Mouse (Mus musculus) MEL (cell line): ENCODE data around the gene Sema3b. TPM values are rescaled to one million over a fixed set of nuclear protein-coding genes. Genes with fewer than 3 reads are reported as not detected.
A peak's percentile ranks its signal among the peaks of the same experiment; 100 is the strongest.

Experiments
- DNase-seq: peaks from one replicate; pipeline ENCODE4 v3.0.0; 2011; ENCODE audit warnings: low read depth, low spot score
- H3K27ac ChIP-seq: 2 replicates; pipeline ENCODE4 v1.5.1; 2012; ENCODE audit warnings: low read depth, mild to moderate bottlenecking, control low read depth, low read length, moderate library complexity; ENCODE audit not compliant: control insufficient read depth
- H3K27me3 ChIP-seq, 2 experiments: fragments of 150-350 bp in 1 of 2; sonication (generic) in 1 of 2; 2 replicates each; pipeline ENCODE4 v1.6.1; 2012; ENCODE audit warnings: low read length in 2 of 2, mild to moderate bottlenecking in 2 of 2, improper control_type of control experiment in 1 of 2, moderate library complexity in 1 of 2; ENCODE audit not compliant: insufficient read depth in 2 of 2, control insufficient read depth in 1 of 2
- H3K36me3 ChIP-seq, 2 experiments: 2 replicates each; pipeline ENCODE4 v1.6.1; 2012 to 2014; ENCODE audit warnings: low read length in 2 of 2, improper control_type of control experiment in 1 of 2, inconsistent platforms in 1 of 2, mild to moderate bottlenecking in 1 of 2; ENCODE audit not compliant: insufficient read depth in 2 of 2, control insufficient read depth in 1 of 2
- H3K4me1 ChIP-seq, 2 experiments: fragments of 150-350 bp in 1 of 2; sonication (generic) in 1 of 2; 2 replicates each; pipeline ENCODE4 v1.6.1; 2012; ENCODE audit warnings: low read length in 2 of 2, improper control_type of control experiment in 1 of 2, mild to moderate bottlenecking in 1 of 2; ENCODE audit not compliant: insufficient read depth in 2 of 2, control insufficient read depth in 1 of 2
- H3K4me3 ChIP-seq, 2 experiments: fragments of 150-350 bp in 1 of 2; sonication (generic) in 1 of 2; 2 replicates each; pipeline ENCODE4 v1.5.1; 2012; ENCODE audit warnings: low read depth in 2 of 2, low read length in 2 of 2, mild to moderate bottlenecking in 2 of 2, moderate library complexity in 2 of 2, control low read depth in 1 of 2, improper control_type of control experiment in 1 of 2; ENCODE audit not compliant: control insufficient read depth in 1 of 2, insufficient read depth in 1 of 2
- H3K79me2 ChIP-seq: 2 replicates; pipeline ENCODE4 v1.6.1; 2012; ENCODE audit warnings: mild to moderate bottlenecking, low read length, moderate library complexity; ENCODE audit not compliant: control insufficient read depth, poor library complexity, insufficient read depth
- H3K9ac ChIP-seq: 2 replicates; pipeline ENCODE4 v1.6.1; 2012; ENCODE audit warnings: low read depth, mild to moderate bottlenecking, control low read depth, low read length, moderate library complexity; ENCODE audit not compliant: control insufficient read depth, poor library complexity, severe bottlenecking
- H3K9me3 ChIP-seq: fragments of 150-350 bp; sonication (generic); replicated peaks from 2 replicates; pipeline ENCODE4 v1.6.1; 2012; ENCODE audit warnings: mild to moderate bottlenecking, low read length, improper control_type of control experiment, moderate library complexity; ENCODE audit not compliant: insufficient read depth
- BHLHE40 ChIP-seq: IDR thresholded peaks from 2 replicates; pipeline ENCODE4 v1.6.1; 2012; ENCODE audit warnings: low read depth, mild to moderate bottlenecking, inconsistent platforms, low read length, improper control_type of control experiment, borderline replicate concordance
- CHD1 ChIP-seq: IDR thresholded peaks from 2 replicates; pipeline ENCODE4 v1.6.1; 2012; ENCODE audit warnings: low read depth, mild to moderate bottlenecking, inconsistent platforms, low read length, improper control_type of control experiment
- CTCF ChIP-seq, 3 experiments: IDR thresholded peaks in 2 of 3; conservative IDR thresholded peaks in 1 of 3; 2 replicates each; pipeline ENCODE4 v1.5.1; 2011 to 2012; ENCODE audit warnings: low read length in 3 of 3, low read depth in 2 of 3, mild to moderate bottlenecking in 2 of 3, improper control_type of control experiment in 1 of 3, inconsistent platforms in 1 of 3, mixed read lengths in 1 of 3, moderate library complexity in 1 of 3; ENCODE audit not compliant: control insufficient read depth in 1 of 3, insufficient read depth in 1 of 3, poor library complexity in 1 of 3, severe bottlenecking in 1 of 3
- E2F4 ChIP-seq: IDR thresholded peaks from 2 replicates; pipeline ENCODE4 v1.6.1; 2011; ENCODE audit warnings: low read depth, low read length, improper control_type of control experiment, borderline replicate concordance
- ETS1 ChIP-seq: IDR thresholded peaks from 2 replicates; pipeline ENCODE4 v1.6.1; 2012; ENCODE audit warnings: low read depth, mild to moderate bottlenecking, inconsistent platforms, low read length, improper control_type of control experiment, moderate library complexity
- JUND ChIP-seq: IDR thresholded peaks from 2 replicates; pipeline ENCODE4 v1.6.1; 2011; ENCODE audit warnings: low read depth, mild to moderate bottlenecking, improper control_type of control experiment, low read length
- KAT2A ChIP-seq: conservative IDR thresholded peaks from 2 replicates; pipeline ENCODE4 v1.6.1; 2012; ENCODE audit warnings: low read depth, low read length, improper control_type of control experiment, inconsistent platforms
- MAX ChIP-seq: IDR thresholded peaks from 2 replicates; pipeline ENCODE4 v1.6.1; 2011; ENCODE audit warnings: low read length, improper control_type of control experiment
- MEF2A ChIP-seq: IDR thresholded peaks from 2 replicates; pipeline ENCODE4 v1.6.1; 2014; ENCODE audit warnings: low read depth, mild to moderate bottlenecking, inconsistent platforms, low read length, improper control_type of control experiment; ENCODE audit not compliant: poor library complexity, insufficient replicate concordance, severe bottlenecking; ENCODE audit errors: extremely low read depth
- MXI1 ChIP-seq: IDR thresholded peaks from 2 replicates; pipeline ENCODE4 v1.6.1; 2011; ENCODE audit warnings: mild to moderate bottlenecking, low read depth, low read length, improper control_type of control experiment
- MYB ChIP-seq: IDR thresholded peaks from 2 replicates; pipeline ENCODE4 v1.6.1; 2011; ENCODE audit warnings: mild to moderate bottlenecking, low read depth, low read length, improper control_type of control experiment
- POLR2A ChIP-seq, 2 experiments: IDR thresholded peaks; 2 replicates each; pipeline ENCODE4 v1.6.1; 2011 to 2012; ENCODE audit warnings: low read length in 2 of 2, mild to moderate bottlenecking in 2 of 2, control low read depth in 1 of 2, improper control_type of control experiment in 1 of 2, low read depth in 1 of 2, moderate library complexity in 1 of 2; ENCODE audit not compliant: control insufficient read depth in 1 of 2, insufficient read depth in 1 of 2, poor library complexity in 1 of 2
- POLR2AphosphoS5 ChIP-seq: IDR thresholded peaks from 2 replicates; pipeline ENCODE4 v1.6.1; 2012; ENCODE audit warnings: low read depth, borderline replicate concordance, mild to moderate bottlenecking, inconsistent platforms, low read length, moderate library complexity, mixed read lengths
- RCOR1 ChIP-seq: IDR thresholded peaks from 2 replicates; pipeline ENCODE4 v1.6.1; 2012; ENCODE audit warnings: low read depth, mild to moderate bottlenecking, inconsistent platforms, low read length, improper control_type of control experiment
- SMC3 ChIP-seq: IDR thresholded peaks from 2 replicates; pipeline ENCODE4 v1.6.1; 2011; ENCODE audit warnings: low read depth, low read length, improper control_type of control experiment
- TAL1 ChIP-seq: IDR thresholded peaks from 2 replicates; pipeline ENCODE4 v1.6.1; 2012; ENCODE audit warnings: mild to moderate bottlenecking, inconsistent platforms, low read length, moderate library complexity, mixed read lengths
- TBP ChIP-seq: IDR thresholded peaks from 2 replicates; pipeline ENCODE4 v1.8.0; 2011; ENCODE audit warnings: low read depth, low read length, improper control_type of control experiment
- TCF12 ChIP-seq: IDR thresholded peaks from 2 replicates; pipeline ENCODE4 v1.6.1; 2014; ENCODE audit warnings: low read depth, mild to moderate bottlenecking, inconsistent platforms, low read length, improper control_type of control experiment, moderate library complexity
- UBTF ChIP-seq: IDR thresholded peaks from 2 replicates; pipeline ENCODE4 v1.6.1; 2012; ENCODE audit warnings: low read depth, mild to moderate bottlenecking, inconsistent platforms, low read length, improper control_type of control experiment, moderate library complexity, borderline replicate concordance; ENCODE audit not compliant: insufficient read depth
- polyA plus RNA-seq, 2 experiments: library from polyadenylated mRNA; stranded (reverse) in 1 of 2; unstranded in 1 of 2; fragments of >175 nt in 1 of 2; fragments of >200 nt in 1 of 2; gene quantifications; 2 replicates each; pipeline versions ENCODE4 v1.2.1 to v1.2.4; 2012; ENCODE audit warnings: low replicate concordance in 2 of 2, low read depth in 1 of 2; ENCODE audit not compliant: insufficient read length in 2 of 2, insufficient read depth in 1 of 2, missing spikeins in 1 of 2
- total RNA-seq: library from RNA; depleted of rRNA; stranded (reverse); fragments of 300-350 nt; gene quantifications from 2 replicates; pipeline ENCODE4 v1.2.3, GENCODE M21; 2012

Gene Sema3b
- total and polyA plus RNA-seq, 3 experiments: 0.04 to 0.21 TPM; not detected in 1

GRCm38 (mm10) chr9:107625351-107626128 lies 16.5 kb upstream of the Sema3b start:
- H3K9me3 ChIP-seq: no peaks in the 10 kb centered on the region
- H3K79me2 ChIP-seq: peaks cover 34% of the 10 kb centered on the region
- peak; percentile 42 for DNase-seq
- H3K4me3 ChIP-seq: no peak overlapping the region
- H3K9ac ChIP-seq: no peak overlapping the region
- H3K27me3 ChIP-seq: no peaks in the 10 kb centered on the region
- peak; percentile 11 to 38 (median 36); a peak in 4 of 6 replicates for TF ChIP-seq CTCF (IDR thresholded peaks at IDR 0.05 in 2 of 3, conservative IDR thresholded peaks at IDR 0.05 in 1 of 3; ENCODE audit: control insufficient read depth in 1 of 3, insufficient read depth in 1 of 3, low read depth in 2 of 3, low read length in 3 of 3, poor library complexity in 1 of 3, severe bottlenecking in 1 of 3)
- TF ChIP-seq ETS1: no peak
- H3K36me3 ChIP-seq: peaks cover 1 to 18% of the 10 kb centered on the region in 2 experiments; a peak in 3 of 4 replicates
- no peak overlapping the region for H3K27ac ChIP-seq
- H3K4me1 ChIP-seq: peaks cover 13 to 28% of the 10 kb centered on the region in 2 experiments

DNA sequence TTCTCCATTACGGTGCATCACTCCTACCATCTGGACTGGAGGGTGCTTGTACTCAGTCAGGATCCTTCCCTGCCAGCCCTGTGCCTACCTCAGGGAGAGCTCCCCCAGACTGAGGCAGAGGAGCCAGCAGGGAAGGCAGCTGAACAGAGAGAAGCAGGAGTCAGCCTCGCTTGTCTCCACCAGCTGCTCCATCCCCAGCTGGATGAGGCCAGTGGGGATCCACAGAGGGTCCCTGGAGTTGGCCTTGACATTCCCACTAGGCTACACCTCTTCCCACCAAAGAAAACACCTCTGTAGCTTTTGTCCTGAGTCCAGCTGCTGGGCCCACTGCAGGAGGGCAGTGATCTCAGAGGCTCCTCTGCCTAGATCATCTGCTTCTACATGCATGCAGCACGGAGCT lies 15.9 kb upstream of the Sema3b start:
- TF ChIP-seq E2F4: no peak
- no peak for TF ChIP-seq MYB
- no peak for TF ChIP-seq POLR2A (IDR thresholded peaks at IDR 0.05; ENCODE audit: control insufficient read depth in 1 of 2, insufficient read depth in 1 of 2, low read depth in 1 of 2, low read length in 2 of 2, poor library complexity in 1 of 2)
- no peak for TF ChIP-seq UBTF
- no peak for TF ChIP-seq RCOR1
- no peak for TF ChIP-seq JUND
- no peak for TF ChIP-seq CHD1
- no peak for TF ChIP-seq MAX
- TF ChIP-seq TBP: no peak
- TF ChIP-seq MEF2A: no peak
- no peak for TF ChIP-seq TCF12
- no peak for TF ChIP-seq TAL1
- no peak for TF ChIP-seq KAT2A
- TF ChIP-seq SMC3: no peak
- TF ChIP-seq BHLHE40: no peak
- TF ChIP-seq MXI1: no peak
- TF ChIP-seq POLR2AphosphoS5: no peak
- no peaks in the 10 kb centered on the region for H3K9me3 ChIP-seq
- DNase-seq: no peak
- H3K9ac ChIP-seq: peak overlapping the region; percentile 5; the same call in 1 of the 2 replicates
- peaks cover 13 to 26% of the 10 kb centered on the region in 2 experiments for H3K4me1 ChIP-seq
- no peak overlapping the region for H3K4me3 ChIP-seq
- peaks cover 34% of the 10 kb centered on the region for H3K79me2 ChIP-seq
- no peaks in the 10 kb centered on the region for H3K27me3 ChIP-seq
- peaks cover 1 to 18% of the 10 kb centered on the region in 2 experiments; a peak in 3 of 4 replicates for H3K36me3 ChIP-seq
- H3K27ac ChIP-seq: peak overlapping the region; percentile 25
